Mouse (Mus musculus): ENCODE data around the gene Mis12. TPM values are rescaled to one million over a fixed set of nuclear protein-coding genes. Genes with fewer than 3 reads are reported as not detected.

Gene Mis12
- total RNA-seq (2014; rRNA removed) = 7.6 and 11.3 TPM in 2 replicates
- 12.7 and 13.1 TPM in 2 replicates for polyA plus RNA-seq (2015; fragmentation: Nextera tagmentation; extraction: Ambion mirVana)

DNA sequence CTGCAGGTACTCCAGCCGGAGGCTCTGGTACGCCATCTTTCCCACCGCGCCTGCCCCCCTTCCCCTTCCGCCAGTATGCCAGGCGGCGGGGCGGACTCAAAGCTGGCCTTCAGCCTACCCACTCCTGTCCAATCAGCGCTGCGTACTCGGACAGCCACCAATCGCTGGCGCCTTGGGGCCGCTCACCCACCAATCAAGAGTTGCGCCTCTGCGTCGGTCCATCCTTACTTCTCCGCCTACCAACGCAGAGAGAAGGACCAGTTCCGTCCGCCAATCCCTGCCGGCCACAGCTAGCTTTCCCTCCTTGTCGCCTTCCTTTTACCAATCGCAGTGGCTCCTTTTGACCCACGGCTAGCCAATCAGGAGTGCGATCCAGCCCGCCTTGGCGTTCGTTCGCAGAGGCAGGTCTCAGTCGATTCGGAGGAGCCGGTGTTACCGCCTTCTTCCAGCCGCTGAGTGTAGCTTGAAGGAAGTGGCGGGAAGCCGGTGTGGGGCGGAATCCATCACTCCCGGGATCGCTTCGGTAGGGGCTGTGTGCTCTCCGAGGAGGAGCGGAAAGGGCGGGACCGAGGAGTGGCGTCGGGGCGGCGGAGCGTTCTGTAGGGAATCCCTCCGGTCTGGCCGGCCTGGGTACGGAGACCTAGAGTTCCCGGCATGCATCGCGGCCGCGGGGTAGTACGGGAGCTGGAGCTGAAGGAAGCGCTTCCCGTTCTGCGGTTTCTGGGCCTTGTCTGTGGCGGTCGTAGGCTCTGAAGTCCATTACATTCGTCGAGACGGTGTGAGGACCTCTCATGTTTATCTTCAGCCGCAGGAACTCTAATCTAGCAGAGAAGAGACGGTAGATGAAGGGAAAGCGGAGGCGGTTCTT is at the start of gene Mis12, which contains the start of gene Derl2:
Gene Mis12 (plus strand): TSS at position 411 of the 868 bp plus-strand sequence.
Gene Derl2 (minus strand): TSS at position 641 of the 868 bp plus-strand sequence.
- peak; percentile 100 for ATAC-seq (ENCODE audit: low FRiP score)
- TF ChIP-seq CTCF (IDR thresholded peaks at IDR 0.05) = no peak
- peak within 1 kb of the TSS; percentile 93 for H3K9ac ChIP-seq (replicated peaks; ENCODE audit: low read length, poor library complexity, severe bottlenecking)
- peak; percentile 100 for DNase-seq (ENCODE audit: low spot score)
- peaks cover 8% of the 10 kb centered on the region for H3K4me1 ChIP-seq (ENCODE audit: insufficient read depth, low read length)
- H3K27me3 ChIP-seq (ENCODE audit: insufficient read depth, low read length) = no peaks in the 10 kb centered on the region
- peak within 1 kb of the TSS; percentile 87 for H3K27ac ChIP-seq (ENCODE audit: low read depth, low read length)
- under 1% methylated on average over 66 of the region's 71 CpGs for WGBS
- no peaks in the 10 kb centered on the region for H3K36me3 ChIP-seq (ENCODE audit: insufficient read depth, low read length)
- peak within 1 kb of the TSS; percentile 80 for H3K4me2 ChIP-seq (ENCODE audit: low read depth, low read length, poor library complexity, severe bottlenecking)
- peak within 1 kb of the TSS; percentile 91 for H3K4me3 ChIP-seq (ENCODE audit: low read depth, low read length)
- no peaks in the 10 kb centered on the region for H3K9me3 ChIP-seq (ENCODE audit: low read length)

GRCm38 (mm10) chr11:70969821-70970559 is 49.4 kb upstream of the Mis12 start, which contains the start of the genes Nup88 and Rpain:
Gene Nup88 (minus strand): TSS chr11:70969973.
Gene Rpain (plus strand): TSS chr11:70970213.
- H3K4me1 ChIP-seq (ENCODE audit: insufficient read depth, low read length) = no peaks in the 10 kb centered on the region; the same call in 1 of the 2 replicates
- peak within 1 kb of the TSS; percentile 91 for H3K27ac ChIP-seq (ENCODE audit: low read depth, low read length)
- peaks cover 20% of the 10 kb centered on the region for H3K36me3 ChIP-seq (ENCODE audit: insufficient read depth, low read length)
- DNase-seq (ENCODE audit: low spot score) = peak; percentile 98
- H3K4me2 ChIP-seq (ENCODE audit: low read depth, low read length, poor library complexity, severe bottlenecking) = peak within 1 kb of the TSS; percentile 88
- WGBS = under 1% methylated on average over 42 of the region's 43 CpGs
- peak; percentile 97 for ATAC-seq (ENCODE audit: low FRiP score)
- peak within 1 kb of the TSS; percentile 93 for H3K9ac ChIP-seq (replicated peaks; ENCODE audit: low read length, poor library complexity, severe bottlenecking)
- peak within 1 kb of the TSS; percentile 96 for H3K4me3 ChIP-seq (ENCODE audit: low read depth, low read length)
- no peaks in the 10 kb centered on the region for H3K27me3 ChIP-seq (ENCODE audit: insufficient read depth, low read length)
- H3K9me3 ChIP-seq (ENCODE audit: low read length) = no peaks in the 10 kb centered on the region
- TF ChIP-seq CTCF (IDR thresholded peaks at IDR 0.05) = no peak

DNA sequence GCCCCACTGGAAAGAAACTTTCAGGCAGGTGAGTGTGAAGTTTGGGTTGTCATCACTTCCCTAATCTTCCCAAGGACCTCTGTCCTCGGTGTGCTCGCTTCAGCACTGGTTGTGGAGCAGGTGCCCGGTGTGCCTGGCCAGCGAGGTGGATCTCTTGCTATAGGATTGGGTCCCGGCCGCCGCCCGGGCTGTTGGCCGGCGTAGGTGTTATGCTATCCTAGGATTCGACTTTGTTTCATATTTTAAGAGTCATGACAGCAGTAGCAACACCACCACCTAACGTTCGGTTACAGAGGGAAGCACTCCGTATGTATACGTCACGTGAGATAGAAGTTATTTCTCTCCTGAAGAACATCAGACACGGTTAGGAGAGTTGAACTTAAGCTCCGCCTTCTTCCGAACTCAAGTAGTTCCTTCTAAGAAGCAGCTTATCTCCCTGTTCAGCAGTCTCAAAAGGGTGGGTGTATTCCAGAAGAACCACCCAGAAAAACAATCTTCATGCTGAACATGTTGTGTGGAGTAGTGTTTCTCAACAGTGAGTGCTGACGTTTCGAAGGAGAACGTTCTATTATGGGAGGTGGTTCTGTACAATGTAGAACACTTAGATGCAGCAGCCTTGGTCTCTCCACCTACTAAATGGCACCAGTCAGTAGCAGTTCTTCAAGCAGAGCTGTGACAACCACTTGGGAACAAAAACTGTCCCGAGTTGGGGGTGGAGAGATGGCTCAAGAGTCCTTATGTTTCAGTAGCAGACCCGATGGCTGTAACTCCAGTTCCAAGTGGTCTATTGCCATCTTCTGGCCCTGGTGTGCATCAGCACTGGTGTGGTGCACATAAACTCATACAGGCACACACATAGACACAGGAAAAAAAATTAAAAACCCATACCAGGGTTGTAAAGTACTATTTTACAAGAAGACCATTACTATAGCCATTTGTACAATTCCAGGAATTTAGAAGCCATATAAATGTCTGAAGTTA is 48.6 kb upstream of the Mis12 start:
- H3K27me3 ChIP-seq (ENCODE audit: insufficient read depth, low read length) = no peaks in the 10 kb centered on the region
- no peaks in the 10 kb centered on the region; the same call in 1 of the 2 replicates for H3K4me1 ChIP-seq (ENCODE audit: insufficient read depth, low read length)
- H3K9ac ChIP-seq (replicated peaks; ENCODE audit: low read length, poor library complexity, severe bottlenecking) = peak overlapping the region; percentile 59
- peak overlapping the region; percentile 74 for H3K27ac ChIP-seq (ENCODE audit: low read depth, low read length)
- H3K4me3 ChIP-seq (ENCODE audit: low read depth, low read length) = peak overlapping the region; percentile 96
- peak overlapping the region; percentile 88 for H3K4me2 ChIP-seq (ENCODE audit: low read depth, low read length, poor library complexity, severe bottlenecking)
- ATAC-seq (ENCODE audit: low FRiP score) = peak; percentile 22; the same call in 1 of the 2 replicates
- no peaks in the 10 kb centered on the region for H3K9me3 ChIP-seq (ENCODE audit: low read length)
- WGBS = 16% methylated on average over 24 of the region's 24 CpGs
- peaks cover 15% of the 10 kb centered on the region for H3K36me3 ChIP-seq (ENCODE audit: insufficient read depth, low read length)
- DNase-seq (ENCODE audit: low spot score) = peak; percentile 52
- TF ChIP-seq CTCF (IDR thresholded peaks at IDR 0.05) = peak; percentile 57

DNA sequence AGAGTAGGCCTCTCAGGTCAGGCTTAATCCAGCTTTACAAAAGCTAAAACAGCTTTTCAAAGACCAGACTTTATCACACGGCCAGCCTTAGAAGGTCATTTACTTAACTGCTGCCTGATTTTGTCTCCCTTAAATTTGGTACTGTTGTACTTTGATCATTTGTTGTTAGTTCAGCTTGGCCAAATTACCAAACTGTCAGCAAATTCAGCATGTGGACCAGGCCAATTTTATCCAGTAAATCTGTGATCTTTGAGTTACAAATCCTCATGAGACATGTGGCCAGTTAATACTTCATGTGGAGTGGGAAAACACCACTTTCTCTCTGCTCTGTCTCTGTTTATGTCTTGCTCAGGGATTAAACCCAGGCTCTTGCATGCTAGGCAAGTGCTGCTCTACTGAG is 46.8 kb upstream of the Mis12 start:
- Histone ChIP-seq H3K4me1 (ENCODE audit: insufficient read depth, low read length) (no peaks in the 10 kb centered on the region; the same call in 1 of the 2 replicates), H3K9me3 (ENCODE audit: low read length) (no peaks in the 10 kb centered on the region), H3K36me3 (ENCODE audit: insufficient read depth, low read length) (peaks cover 27% of the 10 kb centered on the region), H3K9ac (replicated peaks; ENCODE audit: low read length, poor library complexity, severe bottlenecking) (no peak overlapping the region), H3K27ac (ENCODE audit: low read depth, low read length) (no peak overlapping the region), H3K27me3 (ENCODE audit: insufficient read depth, low read length) (no peaks in the 10 kb centered on the region), H3K4me3 (ENCODE audit: low read depth, low read length) (no peak overlapping the region), H3K4me2 (ENCODE audit: low read depth, low read length, poor library complexity, severe bottlenecking) (no peak overlapping the region)
- DNase-seq (ENCODE audit: low spot score) = no peak
- ATAC-seq (ENCODE audit: low FRiP score) = no peak
- no peak for TF ChIP-seq CTCF (IDR thresholded peaks at IDR 0.05)
- 59% methylated on average over 1 of the region's 1 CpGs for WGBS

GRCm38 (mm10) chr11:70973947-70974346 is 45.5 kb upstream of the Mis12 start:
- Histone ChIP-seq H3K4me3 (ENCODE audit: low read depth, low read length) (no peak overlapping the region), H3K27ac (ENCODE audit: low read depth, low read length) (no peak overlapping the region), H3K4me2 (ENCODE audit: low read depth, low read length, poor library complexity, severe bottlenecking) (no peak overlapping the region), H3K9me3 (ENCODE audit: low read length) (no peaks in the 10 kb centered on the region), H3K9ac (replicated peaks; ENCODE audit: low read length, poor library complexity, severe bottlenecking) (no peak overlapping the region), H3K36me3 (ENCODE audit: insufficient read depth, low read length) (peaks cover 38% of the 10 kb centered on the region), H3K27me3 (ENCODE audit: insufficient read depth, low read length) (no peaks in the 10 kb centered on the region), H3K4me1 (ENCODE audit: insufficient read depth, low read length) (no peaks in the 10 kb centered on the region)
- WGBS = 71% methylated on average over 4 of the region's 4 CpGs
- DNase-seq (ENCODE audit: low spot score) (peak; percentile 33), ATAC-seq (ENCODE audit: low FRiP score) (no peak)
- TF ChIP-seq CTCF (IDR thresholded peaks at IDR 0.05) = peak; percentile 61

Measured in midbrain, postnatal 0 days (tissue).